Mouse (Mus musculus) ZHBTc4 (cell line): ENCODE data around the gene Atp8a2.

Experiments used
- DNase-seq: peaks from one replicate; pipeline ENCODE4 v3.0.0-alpha.2; 2011; ENCODE audit warnings: low read depth, low spot score

Atp8a2 gene

GRCm38 (mm10) chr14:60026647-60027046 is 170.3 kb downstream of the Atp8a2 start:
- no peak for DNase-seq

- DNase-seq = peak; percentile 72
These were observed 181.1 kb downstream of the Atp8a2 start for GRCm38 (mm10) chr14:60015891-60016290.

- DNase-seq = no peak
These were observed 195.2 kb downstream of the Atp8a2 start for GRCm38 (mm10) chr14:60001801-60002200.

- DNase-seq = peak; percentile 16
These were observed 208.1 kb downstream of the Atp8a2 start for GRCm38 (mm10) chr14:59988860-59989259.

- no peak for DNase-seq
These were observed 209.0 kb downstream of the Atp8a2 start for GRCm38 (mm10) chr14:59987975-59988374.

- DNase-seq = no peak
These were observed 219.0 kb downstream of the Atp8a2 start for GRCm38 (mm10) chr14:59978007-59978406.

- no peak for DNase-seq
These were observed 225.7 kb downstream of the Atp8a2 start for GRCm38 (mm10) chr14:59971221-59971730.

- no peak for DNase-seq
These were observed 227.4 kb downstream of the Atp8a2 start for GRCm38 (mm10) chr14:59969485-59970134.

GRCm38 (mm10) chr14:59967847-59968550 is 229.0 kb downstream of the Atp8a2 start:
- no peak for DNase-seq

- DNase-seq = no peak
These were observed 230.0 kb downstream of the Atp8a2 start for GRCm38 (mm10) chr14:59966981-59967380.

GRCm38 (mm10) chr14:59964569-59964968 is 232.4 kb downstream of the Atp8a2 start:
- no peak for DNase-seq

- DNase-seq = no peak
These were observed 236.0 kb downstream of the Atp8a2 start for GRCm38 (mm10) chr14:59960961-59961360.

- no peak for DNase-seq
These were observed 236.6 kb downstream of the Atp8a2 start for GRCm38 (mm10) chr14:59960214-59960890.

- DNase-seq = no peak
These were observed 237.3 kb downstream of the Atp8a2 start for GRCm38 (mm10) chr14:59959723-59960122.

GRCm38 (mm10) chr14:59949983-59950382 is 247.0 kb downstream of the Atp8a2 start:
- DNase-seq = no peak

GRCm38 (mm10) chr14:59942864-59943611 is 253.9 kb downstream of the Atp8a2 start:
- peak; percentile 69 for DNase-seq

GRCm38 (mm10) chr14:59942199-59942598 is 254.8 kb downstream of the Atp8a2 start:
- no peak for DNase-seq

GRCm38 (mm10) chr14:59932355-59932754 is 264.6 kb downstream of the Atp8a2 start:
- peak; percentile 71 for DNase-seq

- DNase-seq = no peak
These were observed 265.4 kb downstream of the Atp8a2 start for GRCm38 (mm10) chr14:59931412-59932058.

GRCm38 (mm10) chr14:59929190-59929589 is 267.8 kb downstream of the Atp8a2 start:
- DNase-seq = peak; percentile 52

- peak; percentile 67 for DNase-seq
These were observed 268.2 kb downstream of the Atp8a2 start for GRCm38 (mm10) chr14:59928781-59929180.
